Mouse (Mus musculus) heart, adult 18-20 months (tissue): ENCODE data around the gene Ispd. TPM values are rescaled to one million over a fixed set of nuclear protein-coding genes. Genes with fewer than 3 reads are reported as not detected.

Experiments used
- DNase-seq, 2 experiments: peaks; one replicate each; pipeline ENCODE4 v3.0.0; 2021 to 2022; ENCODE audit warnings: mixed read lengths in 1 of 2
- total RNA-seq, 2 experiments: library from RNA; stranded (reverse); gene quantifications; 2 replicates each; pipeline ENCODE4 v1.2.3; 2021

Gene Ispd
- total RNA-seq, 2 experiments from 2014 or later, result 4.9 to 5.7 TPM

DNA sequence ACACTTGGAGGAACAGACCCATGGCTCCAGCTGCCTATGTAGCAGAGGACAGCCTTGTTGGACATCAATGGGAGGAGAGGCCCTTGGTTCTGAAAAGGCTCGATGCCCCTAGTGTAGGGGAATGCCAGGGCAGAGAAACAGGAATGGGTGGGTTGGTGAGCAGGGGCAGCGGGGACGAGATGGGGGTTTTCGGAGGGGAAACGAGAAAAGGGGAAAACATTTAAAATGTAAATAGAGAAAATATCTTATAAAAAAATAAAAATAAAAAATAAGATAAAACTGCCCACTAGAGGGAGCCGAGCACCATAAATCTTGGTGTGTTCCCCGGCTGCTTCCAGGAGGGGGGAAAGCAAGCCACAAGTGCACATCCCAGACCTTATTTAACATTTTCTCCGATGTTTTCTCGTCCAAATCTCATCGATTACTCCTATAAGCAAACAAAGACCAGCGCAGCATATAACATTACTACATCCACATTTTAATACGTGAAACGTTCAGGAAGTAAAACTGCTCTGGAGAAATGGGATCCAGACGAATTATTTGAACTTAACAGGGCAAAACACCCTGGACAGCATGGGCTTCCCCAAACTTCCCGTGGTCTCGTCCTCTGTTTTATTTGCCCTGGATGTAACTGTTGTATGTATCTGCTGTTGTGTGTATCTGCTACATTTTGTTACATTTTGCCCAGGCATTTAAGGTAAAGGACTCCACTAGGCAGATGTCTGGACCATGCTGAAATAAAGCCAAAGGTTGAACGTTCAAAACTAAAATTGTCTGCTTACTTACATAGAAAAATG lies 332.8 kb downstream of the Ispd start:
- DNase-seq, result peak; percentile 52 to 70

DNA sequence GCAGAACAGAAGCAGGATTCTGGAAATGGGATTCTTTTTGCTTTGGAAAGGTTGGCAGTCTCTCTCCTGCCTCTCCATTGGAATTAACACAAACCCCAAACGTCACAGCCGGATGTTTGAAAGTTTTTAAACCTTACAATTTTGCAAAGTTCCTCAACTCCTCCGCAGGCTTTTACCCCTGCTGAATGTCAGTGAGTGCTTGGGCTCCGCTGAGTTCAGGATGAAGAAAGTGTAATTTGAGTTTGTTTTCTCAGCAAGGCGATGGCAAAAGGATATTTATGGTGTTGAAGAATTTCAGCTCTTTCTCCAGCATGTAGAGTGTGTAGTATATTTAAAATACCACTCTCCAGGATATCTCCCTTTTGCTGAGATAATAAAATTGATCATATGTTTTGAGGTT lies 336.3 kb downstream of the Ispd start:
- DNase-seq, result no peak

DNA sequence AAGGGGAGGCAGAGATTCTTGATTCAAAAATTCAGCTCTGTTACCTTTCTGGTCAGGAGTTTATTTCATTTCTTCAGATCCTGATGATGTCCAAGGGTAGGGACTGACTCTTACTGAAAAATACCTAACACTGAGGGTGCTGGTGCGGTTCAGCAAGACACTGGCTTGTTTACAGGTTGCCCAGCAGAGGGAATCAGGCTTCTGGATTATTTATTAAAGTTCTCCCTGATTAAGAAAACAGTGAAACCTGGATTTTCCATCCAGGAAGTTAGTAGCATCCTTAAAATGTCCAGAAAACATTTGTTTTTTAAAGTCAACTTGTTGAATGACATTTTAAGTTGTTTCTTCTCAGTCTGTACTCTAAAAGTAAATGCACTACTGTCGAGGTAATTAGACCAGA lies 337.2 kb downstream of the Ispd start:
- DNase-seq, result peak in 1 of 2 experiments; percentile 37

- DNase-seq, result no peak
Observed at GRCm38 (mm10) chr12:36719074-36719473, 337.8 kb downstream of the Ispd start.

DNA sequence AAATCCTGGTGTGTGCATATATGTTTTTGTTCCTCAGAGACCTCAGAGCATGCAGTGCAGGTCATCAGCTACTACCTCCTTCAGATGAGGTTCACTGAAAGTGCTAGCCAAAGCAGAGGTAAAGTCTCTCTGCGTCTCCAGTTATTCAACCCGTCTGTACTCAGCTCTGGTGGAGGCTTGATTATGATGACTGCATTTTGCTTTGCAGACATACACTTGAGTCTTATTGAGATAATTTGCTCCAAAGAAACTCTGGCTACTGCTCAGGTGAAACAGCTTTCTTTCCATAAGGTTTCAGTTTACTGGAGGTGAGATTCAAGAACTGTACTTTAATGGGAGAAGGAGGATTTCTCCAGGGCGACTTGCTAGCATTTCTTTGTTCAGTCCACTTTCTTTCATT lies 339.5 kb downstream of the Ispd start:
- DNase-seq, result no peak

DNA sequence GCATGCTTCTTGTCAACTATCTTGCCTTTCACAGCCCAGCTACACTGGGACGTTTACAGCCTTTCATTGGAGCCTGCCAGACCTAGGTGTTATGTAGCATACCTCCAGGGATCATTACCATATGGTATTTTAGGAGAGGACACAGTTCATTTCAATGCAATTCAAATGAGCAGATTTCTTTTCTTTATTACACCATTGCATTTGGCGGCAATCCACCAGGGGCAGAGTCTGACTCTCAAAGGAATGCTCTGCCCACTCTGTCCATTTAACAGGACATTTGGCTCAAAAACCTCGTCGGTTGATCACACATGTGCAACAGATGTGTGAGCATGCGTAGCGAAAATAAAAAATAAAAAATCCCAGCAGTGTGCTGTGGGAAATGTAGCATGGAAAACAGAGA lies 340.0 kb downstream of the Ispd start:
- DNase-seq, result peak; percentile 37 to 41

- peak; percentile 64 to 80 for DNase-seq
Observed at GRCm38 (mm10) chr12:36722754-36723153, 341.5 kb downstream of the Ispd start.

DNA sequence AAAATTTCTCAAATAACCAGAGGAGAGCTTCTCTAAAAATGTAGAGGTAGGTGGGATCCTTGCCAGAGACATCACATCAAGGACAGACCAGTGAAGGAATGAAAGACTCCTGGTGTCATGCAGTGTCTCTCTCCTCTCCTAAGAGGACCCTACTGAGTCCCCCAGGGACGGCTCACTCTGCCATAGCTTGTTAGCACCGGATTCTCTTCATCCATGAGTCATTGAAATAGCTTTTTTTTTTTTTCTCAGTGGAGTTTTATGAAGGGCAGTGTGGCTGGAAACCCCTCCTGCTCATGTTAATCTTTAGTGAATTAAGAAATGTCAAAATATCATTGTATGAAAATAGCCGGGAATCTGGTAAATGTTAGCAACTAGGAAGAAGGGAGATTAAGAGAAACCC lies 342.1 kb downstream of the Ispd start:
- DNase-seq, result peak in 1 of 2 experiments; percentile 28

- DNase-seq, result no peak
Observed at GRCm38 (mm10) chr12:36724297-36724696, 343.0 kb downstream of the Ispd start.

DNA sequence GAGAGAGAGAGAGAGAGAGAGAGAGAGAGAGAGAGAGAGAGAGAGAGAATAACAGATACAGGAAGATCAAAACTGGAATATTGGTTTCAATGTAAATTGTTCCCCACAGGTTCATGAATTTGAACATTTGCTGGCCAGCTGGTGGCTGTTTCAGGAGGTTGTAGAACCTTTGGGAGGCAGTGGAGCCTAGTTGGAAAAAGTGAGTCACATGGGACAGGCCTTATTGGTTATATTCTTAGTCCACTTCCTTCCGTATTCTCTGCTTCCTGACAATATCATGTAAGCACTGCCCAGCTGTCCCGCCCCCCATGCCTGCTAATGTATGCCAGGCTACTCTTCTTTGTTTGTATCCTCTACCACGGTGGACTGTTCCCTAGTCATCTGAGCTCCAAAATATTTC lies 344.0 kb downstream of the Ispd start:
- no peak for DNase-seq

DNA sequence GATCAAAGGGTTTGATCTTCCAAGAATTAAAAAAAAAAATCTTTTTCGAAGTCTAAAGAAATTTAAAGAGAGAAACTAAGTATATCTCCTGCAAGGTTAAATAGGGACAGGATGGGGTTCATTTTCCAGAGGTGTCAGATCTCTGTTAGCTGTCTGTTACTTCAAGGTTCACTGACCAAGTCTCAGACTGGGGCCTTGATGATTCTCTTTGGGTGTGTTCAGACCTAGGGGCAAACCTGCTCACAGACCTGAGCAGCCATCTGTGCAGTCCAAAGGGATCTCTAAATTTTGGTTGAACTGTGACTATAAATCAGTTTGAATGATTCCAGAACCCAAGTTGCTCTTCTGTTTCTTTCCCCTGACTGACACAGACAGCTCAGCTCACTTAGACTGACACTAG lies 344.8 kb downstream of the Ispd start:
- no peak for DNase-seq

GRCm38 (mm10) chr12:36733673-36734371 lies 352.6 kb downstream of the Ispd start:
- peak; percentile 35 to 41 for DNase-seq

Other genes with a start within 250 kb of the Ispd start
- 10 to 100 TPM; 12.7 to 14.6 TPM for gene Ankmy2, start 224.3 kb upstream of the Ispd start, total RNA-seq
- gene Bzw2, start 223.4 kb upstream of the Ispd start, total RNA-seq, result 100 to 1,000 TPM; 192 to 199 TPM
- not detected for gene Lrrc72, start 128.1 kb upstream of the Ispd start, total RNA-seq
- gene Sostdc1, start 67.3 kb upstream of the Ispd start, total RNA-seq, result under 1 TPM; 0.37 to 0.41 TPM
- gene D630036H23Rik, start 731 bp downstream of the Ispd start, total RNA-seq, result 1 to 10 TPM; 1.4 to 1.5 TPM